In genomic region chr7:66936911-66937310, GRCm38 (mm10) we compare ENCODE assay signal across 21 mouse cellular contexts.
A peak's percentile ranks its signal among the peaks of the same experiment; 100 is the strongest.
DNase-seq lines count a peak whose midpoint lies in the region; ATAC-seq and TF ChIP-seq lines count a peak whose summit lies in the region.
"Had no signal": no experiment of that assay in that cellular context is flagged by ENCODE, and none has a peak within 500 bp of the region (broad histone marks: within the 10 kb centered on the region; RNA-seq: fewer than 3 reads in every experiment).

No protein-coding gene starts in this region.

- no peaks in the 10 kb centered on the region for H3K79me2 ChIP-seq in heart, adult 2 months (replicated peaks; ENCODE audit: control insufficient read depth, insufficient read depth, low read length)

- no peak overlapping the region for H3K4me2 ChIP-seq in heart, embryonic 13.5 days
- H3K4me2 ChIP-seq: forebrain, embryonic 15.5 days; hindbrain, embryonic 12.5 days; hindbrain, embryonic 15.5 days had no signal

- H3K4me3 ChIP-seq in heart, embryonic 13.5 days: no peak overlapping the region
- H3K4me3 ChIP-seq in heart, adult 2 months: no peak overlapping the region
- H3K4me3 ChIP-seq: forebrain, embryonic 10.5 days; forebrain, embryonic 15.5 days; heart, embryonic 10.5 days; hindbrain, embryonic 12.5 days; hindbrain, embryonic 15.5 days had no signal

- H3K36me3 ChIP-seq in heart, embryonic 13.5 days: no peaks in the 10 kb centered on the region
- no peaks in the 10 kb centered on the region for H3K36me3 ChIP-seq in heart, adult 2 months (ENCODE audit: control insufficient read depth, insufficient read depth, low read length)
- H3K36me3 ChIP-seq: forebrain, embryonic 10.5 days; forebrain, embryonic 15.5 days; G1E; heart, embryonic 10.5 days; hindbrain, embryonic 12.5 days; hindbrain, embryonic 15.5 days had no signal

- H3K9ac ChIP-seq in heart, embryonic 13.5 days: no peak overlapping the region
- no peak overlapping the region for H3K9ac ChIP-seq in heart, adult 2 months (ENCODE audit: low read depth, low read length)
- H3K9ac ChIP-seq: forebrain, embryonic 15.5 days; hindbrain, embryonic 12.5 days; hindbrain, embryonic 15.5 days had no signal

- DNase-seq in heart, adult 2 months: no peak
- DNase-seq in thymus, postnatal 0 days (ENCODE audit: low spot score): peak; percentile 56
- no peak for DNase-seq in thymus, postnatal 10 days (ENCODE audit: low spot score in 2 of 2)
- DNase-seq in left cerebral cortex, adult 18-20 months (ENCODE audit: low spot score in 2 of 2): no peak
- DNase-seq: adrenal gland, adult 2 months; adrenal gland, postnatal 14 days; cerebellum, adult 11 months; cerebellum, adult 2 months; cerebellum, postnatal 10 days; cerebellum, postnatal 36 days; gastrocnemius, postnatal 25 days; heart, adult 18-20 months had no signal

- no peaks in the 10 kb centered on the region for H3K9me3 ChIP-seq in heart, embryonic 13.5 days
- H3K9me3 ChIP-seq: forebrain, embryonic 10.5 days; forebrain, embryonic 15.5 days; heart, embryonic 10.5 days; hindbrain, embryonic 12.5 days; hindbrain, embryonic 15.5 days had no signal

- no peak for TF ChIP-seq EP300 in heart, adult 2 months (IDR thresholded peaks at IDR 0.05; ENCODE audit: insufficient read depth, low read depth, low read length)

- TF ChIP-seq POLR2A in heart, adult 2 months (IDR thresholded peaks at IDR 0.05; ENCODE audit: insufficient read depth, low read depth, low read length): no peak

- intact Hi-C loops in heart, adult 2 months (cut with DNase I): no loop called here

- peak overlapping the region; percentile 68 for H3K27ac ChIP-seq in heart, embryonic 13.5 days (replicated peaks)
- H3K27ac ChIP-seq in heart, adult 2 months: no peak overlapping the region
- H3K27ac ChIP-seq: forebrain, embryonic 10.5 days; forebrain, embryonic 15.5 days; heart, embryonic 10.5 days; hindbrain, embryonic 15.5 days had no signal

- 76% methylated on average over 2 of the region's 2 CpGs for WGBS in heart, embryonic 13.5 days
- WGBS in heart, adult 2 months: 87% methylated on average over 2 of the region's 2 CpGs

- no peak for ATAC-seq in heart, embryonic 13.5 days (ENCODE audit: extremely low read depth, insufficient number of reproducible peaks, low FRiP score, low TSS enrichment)
- ATAC-seq in megakaryocyte progenitor cell, adult 5-6 weeks (replicated peaks; ENCODE audit: poor library complexity): 0 out of 2 replicates have a peak, but pooled peaks have one; percentile 11
- ATAC-seq: Patski had no signal

- TF ChIP-seq CTCF in heart, adult 2 months (IDR thresholded peaks at IDR 0.05): no peak

- H3K27me3 ChIP-seq in heart, embryonic 13.5 days (replicated peaks): no peaks in the 10 kb centered on the region
- no peaks in the 10 kb centered on the region for H3K27me3 ChIP-seq in heart, adult 2 months (ENCODE audit: control insufficient read depth, insufficient read depth, low read length)
- H3K27me3 ChIP-seq: forebrain, embryonic 15.5 days; hindbrain, embryonic 12.5 days; hindbrain, embryonic 15.5 days; Patski had no signal

- H3K4me1 ChIP-seq in heart, embryonic 13.5 days: peaks cover 70% of the 10 kb centered on the region
- peaks cover 13% of the 10 kb centered on the region for H3K4me1 ChIP-seq in heart, adult 2 months (ENCODE audit: control insufficient read depth, insufficient read depth, low read length)
- H3K4me1 ChIP-seq: hindbrain, embryonic 15.5 days had no signal
